Mouse (Mus musculus) liver, postnatal 0 days (tissue): ENCODE results near the gene Hfe2. TPM values are rescaled to one million over a fixed set of nuclear protein-coding genes. Genes with fewer than 3 reads are reported as not detected.
A peak's percentile ranks its signal among the peaks of the same experiment; 100 is the strongest.

ENCODE experiments used
- ATAC-seq: fragments of 200-750 bp; cut with Nextera tagmentation; 2 replicates; pipeline ENCODE4 v1.8.0; 2017; ENCODE audit warnings: mild to moderate bottlenecking, moderate library complexity
- DNase-seq: peaks from one replicate; pipeline ENCODE4 v3.0.0-alpha.2; 2016
- H3K27ac ChIP-seq: fragments of 300-500 bp; sonication (generic); 2 replicates; pipeline ENCODE4 v1.5.1; 2014; ENCODE audit warnings: antibody characterized with exemption, moderate library complexity, mild to moderate bottlenecking, low read depth
- H3K27me3 ChIP-seq: fragments of 300-500 bp; sonication (generic); 2 replicates; pipeline ENCODE4 v1.6.1; 2014; ENCODE audit warnings: low read length, control low read depth, mixed read lengths; ENCODE audit not compliant: insufficient read depth
- H3K36me3 ChIP-seq: fragments of 300-500 bp; sonication (generic); replicated peaks from 2 replicates; pipeline ENCODE4 v1.6.1; 2014; ENCODE audit warnings: mild to moderate bottlenecking, control low read depth, low read length, moderate library complexity, mixed read lengths; ENCODE audit not compliant: insufficient read depth
- H3K4me1 ChIP-seq: fragments of 300-500 bp; sonication (generic); 2 replicates; pipeline ENCODE4 v1.6.1; 2014; ENCODE audit warnings: antibody characterized with exemption, mild to moderate bottlenecking, control low read depth; ENCODE audit not compliant: insufficient read depth
- H3K4me2 ChIP-seq: fragments of 300-500 bp; sonication (generic); 2 replicates; pipeline ENCODE4 v1.6.1; 2014; ENCODE audit warnings: low read depth, mild to moderate bottlenecking, low read length, moderate library complexity, mixed read lengths
- H3K4me3 ChIP-seq: fragments of 300-500 bp; sonication (generic); 2 replicates; pipeline ENCODE4 v1.5.1; 2014; ENCODE audit warnings: low read depth, low read length
- H3K9ac ChIP-seq: fragments of 300-500 bp; sonication (generic); replicated peaks from 2 replicates; pipeline ENCODE4 v1.6.1; 2014; ENCODE audit warnings: mild to moderate bottlenecking, moderate library complexity
- H3K9me3 ChIP-seq: fragments of 300-500 bp; sonication (generic); 2 replicates; pipeline ENCODE4 v1.6.1; 2016; ENCODE audit warnings: mild to moderate bottlenecking, control low read depth, low read length, mixed read lengths
- CTCF ChIP-seq: sonication (generic); IDR thresholded peaks from 2 replicates; pipeline ENCODE4 v1.5.1; 2016; ENCODE audit warnings: antibody characterized with exemption, low read depth
- EP300 ChIP-seq: IDR thresholded peaks from 2 replicates; pipeline ENCODE4 v1.6.1; 2016; ENCODE audit warnings: antibody characterized with exemption, low read depth, mild to moderate bottlenecking
- WGBS: fragments of 180-500 bp; shearing (Covaris S2); extraction: QIAGEN DNeasy Blood & Tissue Kit; methylation state at CpG from one replicate; pipeline ENCODE4 v1.1.7; 2014; ENCODE audit not compliant: insufficient replicate concordance; 5-methylcytosine and 5-hydroxymethylcytosine counted together
- polyA plus RNA-seq: library from polyadenylated mRNA; unstranded; fragments of >200 nt; fragmentation: Nextera tagmentation; extraction: Ambion mirVana; gene quantifications from 2 replicates; pipeline ENCODE4 v1.2.1, GENCODE M21; 2015

Gene Hfe2
- polyA plus RNA-seq, 1 experiment from 2014 or later = 19.2 TPM

GRCm38 (mm10) chr3:96499481-96500288 lies 25.3 kb upstream of the Hfe2 start:
- peak; percentile 83 for DNase-seq
- WGBS = under 1% methylated on average over 36 of the region's 36 CpGs
- Histone ChIP-seq H3K36me3 (no peaks in the 10 kb centered on the region), H3K27me3 (no peaks in the 10 kb centered on the region), H3K4me1 (peaks cover 6% of the 10 kb centered on the region), H3K4me3 (peak overlapping the region; percentile 71), H3K27ac (peak overlapping the region; percentile 93), H3K9me3 (no peaks in the 10 kb centered on the region), H3K9ac (peak overlapping the region; percentile 80), H3K4me2 (peak overlapping the region; percentile 78)
- peak; percentile 37 for ATAC-seq
- TF ChIP-seq EP300 = no peak; the same call in 1 of the 2 replicates
- no peak for TF ChIP-seq CTCF

GRCm38 (mm10) chr3:96500289-96500621 lies 24.7 kb upstream of the Hfe2 start:
- TF ChIP-seq EP300 (peak; percentile 39; the same call in 1 of the 2 replicates), CTCF (no peak)
- Histone ChIP-seq H3K9ac (peak overlapping the region; percentile 80), H3K9me3 (no peaks in the 10 kb centered on the region), H3K4me2 (peak overlapping the region; percentile 78), H3K4me1 (peaks cover 6% of the 10 kb centered on the region), H3K27ac (peak overlapping the region; percentile 94), H3K27me3 (no peaks in the 10 kb centered on the region), H3K36me3 (no peaks in the 10 kb centered on the region), H3K4me3 (peak overlapping the region; percentile 71)
- WGBS = under 1% methylated on average over 17 of the region's 17 CpGs
- DNase-seq = peak; percentile 94
- peak; percentile 71 for ATAC-seq

GRCm38 (mm10) chr3:96500691-96501265 lies 24.2 kb upstream of the Hfe2 start:
- Histone ChIP-seq H3K9ac (peak overlapping the region; percentile 76), H3K36me3 (no peaks in the 10 kb centered on the region), H3K4me1 (peaks cover 3% of the 10 kb centered on the region), H3K9me3 (no peaks in the 10 kb centered on the region), H3K27me3 (no peaks in the 10 kb centered on the region), H3K27ac (peak overlapping the region; percentile 94), H3K4me2 (peak overlapping the region; percentile 78), H3K4me3 (peak overlapping the region; percentile 71)
- DNase-seq (peak; percentile 88), ATAC-seq (peak; percentile 69)
- TF ChIP-seq EP300 = no peak
- TF ChIP-seq CTCF = no peak
- WGBS = 0% methylated on average over 19 of the region's 19 CpGs

GRCm38 (mm10) chr3:96501391-96502115 lies 23.4 kb upstream of the Hfe2 start:
- DNase-seq = peak; percentile 93
- 0% methylated on average over 32 of the region's 32 CpGs for WGBS
- no peak for TF ChIP-seq EP300
- Histone ChIP-seq H3K27ac (peak overlapping the region; percentile 94), H3K36me3 (no peaks in the 10 kb centered on the region), H3K4me2 (peak overlapping the region; percentile 78), H3K4me1 (no peaks in the 10 kb centered on the region; the same call in none of the 2 replicates), H3K4me3 (peak overlapping the region; percentile 71), H3K9ac (peak overlapping the region; percentile 76), H3K27me3 (no peaks in the 10 kb centered on the region), H3K9me3 (no peaks in the 10 kb centered on the region)
- peak; percentile 68 for ATAC-seq

GRCm38 (mm10) chr3:96502181-96503082 lies 22.5 kb upstream of the Hfe2 start:
- under 1% methylated on average over 19 of the region's 19 CpGs for WGBS

More at GRCm38 (mm10) chr3:96502181-96503082, 22.5 kb upstream of the Hfe2 start:
- TF ChIP-seq CTCF = no peak
- H3K36me3 ChIP-seq = no peaks in the 10 kb centered on the region
- H3K9ac ChIP-seq = peak overlapping the region; percentile 66
- DNase-seq (peak; percentile 12), ATAC-seq (no peak)
- peak overlapping the region; percentile 91 for H3K27ac ChIP-seq
- H3K27me3 ChIP-seq = no peaks in the 10 kb centered on the region
- H3K4me1 ChIP-seq = no peaks in the 10 kb centered on the region
- H3K9me3 ChIP-seq = no peaks in the 10 kb centered on the region
- H3K4me2 ChIP-seq = peak overlapping the region; percentile 78
- H3K4me3 ChIP-seq = peak overlapping the region; percentile 71
